Mouse (Mus musculus) myocyte (in vitro differentiated cells): ENCODE measurements around the gene Defb21. TPM values are rescaled to one million over a fixed set of nuclear protein-coding genes. Genes with fewer than 3 reads are reported as not detected.
A peak's percentile ranks its signal among the peaks of the same experiment; 100 is the strongest.

ENCODE experiments used
- H3K27me3 ChIP-seq: one replicate; pipeline ENCODE4 v1.6.1; 2011; ENCODE audit not compliant: control insufficient read depth, insufficient read depth, insufficient read length
- H3K36me3 ChIP-seq: one replicate; pipeline ENCODE4 v1.6.1; 2011; ENCODE audit not compliant: control insufficient read depth, insufficient read depth
- H3K4me2 ChIP-seq: one replicate; pipeline ENCODE4 v1.6.1; 2011; ENCODE audit warnings: low read depth, control low read depth
- H3K4me3 ChIP-seq: one replicate; pipeline ENCODE4 v1.5.1; 2011; ENCODE audit warnings: mild to moderate bottlenecking, control low read depth, moderate library complexity
- H3K79me2 ChIP-seq: one replicate; pipeline ENCODE4 v1.6.1; 2011; ENCODE audit not compliant: control insufficient read depth, insufficient read depth
- H3ac ChIP-seq: one replicate; pipeline ENCODE4 v1.6.1; 2011; ENCODE audit not compliant: control insufficient read depth, insufficient read length
- E2F4 ChIP-seq: IDR thresholded peaks from one replicate; pipeline ENCODE4 v1.6.1; 2011; ENCODE audit warnings: mild to moderate bottlenecking, control low read depth, moderate library complexity; ENCODE audit not compliant: insufficient read depth
- MAX ChIP-seq: IDR thresholded peaks from one replicate; pipeline ENCODE4 v1.6.1; 2011; ENCODE audit warnings: low read depth, mild to moderate bottlenecking, control low read depth
- MYOD1 ChIP-seq, 3 experiments: IDR thresholded peaks; one replicate each; pipeline ENCODE4 v1.6.1; 2011; ENCODE audit warnings: control low read depth in 2 of 3, low read depth in 2 of 3, mild to moderate bottlenecking in 2 of 3, moderate library complexity in 1 of 3; ENCODE audit not compliant: insufficient read length in 2 of 3, control insufficient read depth in 1 of 3
- MYOG ChIP-seq, 3 experiments: IDR thresholded peaks; one replicate each; pipeline ENCODE4 v1.6.1; 2011; ENCODE audit warnings: control low read depth in 2 of 3, low read depth in 2 of 3, mild to moderate bottlenecking in 2 of 3; ENCODE audit not compliant: insufficient read length in 2 of 3, control insufficient read depth in 1 of 3, insufficient read depth in 1 of 3
- POLR2A ChIP-seq: IDR thresholded peaks from one replicate; pipeline ENCODE4 v1.6.1; 2011; ENCODE audit warnings: low read depth, mild to moderate bottlenecking, control low read depth, moderate library complexity; ENCODE audit not compliant: insufficient read length
- REST ChIP-seq: IDR thresholded peaks from one replicate; pipeline ENCODE4 v1.6.1; 2011; ENCODE audit warnings: mild to moderate bottlenecking, control low read depth, moderate library complexity; ENCODE audit not compliant: insufficient read depth, insufficient read length
- SRF ChIP-seq: IDR thresholded peaks from one replicate; pipeline ENCODE4 v1.6.1; 2011; ENCODE audit warnings: low read depth; ENCODE audit not compliant: control insufficient read depth, insufficient read length
- TCF12 ChIP-seq: IDR thresholded peaks from one replicate; pipeline ENCODE4 v1.6.1; 2011; ENCODE audit warnings: mild to moderate bottlenecking, control low read depth; ENCODE audit not compliant: poor library complexity, insufficient read depth, severe bottlenecking
- TCF3 ChIP-seq: IDR thresholded peaks from one replicate; pipeline ENCODE4 v1.6.1; 2011; ENCODE audit warnings: low read depth, control low read depth; ENCODE audit not compliant: insufficient read length
- USF1 ChIP-seq: IDR thresholded peaks from one replicate; pipeline ENCODE4 v1.6.1; 2011; ENCODE audit warnings: low read depth, mild to moderate bottlenecking, control low read depth, moderate library complexity
- polyA plus RNA-seq: library from polyadenylated mRNA; unstranded; fragments of >200 nt; fragmentation: generic; extraction: Trizol; gene quantifications from one replicate; pipeline ENCODE4 v1.2.1, GENCODE M21; 2012; ENCODE audit warnings: missing spikeins

Gene Defb21
- polyA plus RNA-seq, 1 experiment: not detected

GRCm38 (mm10) chr2:152622151-152622550, 49.6 kb downstream of the Defb21 start:
- H3K4me2 ChIP-seq: peak overlapping the region; percentile 64
- TF ChIP-seq POLR2A: no peak
- TF ChIP-seq MYOD1 (IDR thresholded peaks at IDR 0.05; ENCODE audit: control insufficient read depth in 1 of 3, insufficient read length in 2 of 3, low read depth in 2 of 3): peak in 1 of 3 experiments; percentile 1
- H3ac ChIP-seq: no peak overlapping the region
- H3K36me3 ChIP-seq: no peaks in the 10 kb centered on the region
- no peaks in the 10 kb centered on the region for H3K27me3 ChIP-seq
- H3K4me3 ChIP-seq: no peak overlapping the region
- H3K79me2 ChIP-seq: peaks cover 6% of the 10 kb centered on the region

DNA sequence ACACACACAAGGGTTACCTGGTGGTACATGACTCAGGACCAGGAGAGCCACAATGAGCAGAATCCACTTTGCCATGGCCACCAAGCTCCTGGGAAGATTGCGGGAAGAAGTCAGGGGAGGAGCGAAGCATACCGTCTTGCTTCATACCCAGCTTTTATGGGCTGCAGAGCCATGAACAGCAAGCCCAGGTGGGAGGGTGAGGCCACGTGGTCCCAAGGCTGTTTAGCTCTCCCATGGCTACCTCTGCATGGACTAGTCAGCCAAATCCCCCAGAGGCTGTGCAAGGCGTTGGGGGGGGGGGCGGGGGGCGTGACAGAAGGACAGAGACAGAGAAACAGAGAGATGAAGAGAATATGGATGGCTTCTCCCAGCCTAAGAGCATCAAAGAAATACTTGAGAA, 50.4 kb downstream of the Defb21 start, which contains the start of gene Defb25:
Gene Defb25 (minus strand): TSS at position 101 of the 400 bp plus-strand sequence.
- Histone ChIP-seq H3K36me3 (no peaks in the 10 kb centered on the region), H3K79me2 (peaks cover 14% of the 10 kb centered on the region), H3K4me2 (peak within 1 kb of the TSS; percentile 64), H3K4me3 (no peak within 1 kb of the TSS), H3ac (no peak within 1 kb of the TSS), H3K27me3 (no peaks in the 10 kb centered on the region)
- no peak for TF ChIP-seq TCF3
- TF ChIP-seq MYOG (IDR thresholded peaks at IDR 0.05; ENCODE audit: control insufficient read depth in 1 of 3, insufficient read depth in 1 of 3, insufficient read length in 2 of 3, low read depth in 2 of 3): no peak
- TF ChIP-seq REST: no peak
- no peak for TF ChIP-seq USF1
- TF ChIP-seq TCF12: no peak
- TF ChIP-seq E2F4: no peak
- no peak for TF ChIP-seq MYOD1 (IDR thresholded peaks at IDR 0.05; ENCODE audit: control insufficient read depth in 1 of 3, insufficient read length in 2 of 3, low read depth in 2 of 3)
- no peak for TF ChIP-seq SRF
- no peak for TF ChIP-seq MAX

Other genes starting within 250 kb of the Defb21 start
- 73.3 TPM for gene Rbck1, start 240.1 kb upstream of the Defb21 start, polyA plus RNA-seq
- 410 TPM for gene Trib3, start 228.7 kb upstream of the Defb21 start, polyA plus RNA-seq
- gene Nrsn2, start 196.1 kb upstream of the Defb21 start, polyA plus RNA-seq: not detected
- gene Sox12, start 174.7 kb upstream of the Defb21 start, polyA plus RNA-seq: 7.8 TPM
- gene Zcchc3, start 157.7 kb upstream of the Defb21 start, polyA plus RNA-seq: not detected
- not detected for gene 6820408C15Rik, start 157.2 kb upstream of the Defb21 start, polyA plus RNA-seq
- gene Defb23, start 108.1 kb upstream of the Defb21 start, polyA plus RNA-seq: not detected
- not detected for gene Defb20, start 95.7 kb upstream of the Defb21 start, polyA plus RNA-seq
- gene Defb22, start 82.6 kb upstream of the Defb21 start, polyA plus RNA-seq: not detected
- gene Defb26, start 61.1 kb upstream of the Defb21 start, polyA plus RNA-seq: not detected
- not detected for gene Defb28, start 54.5 kb upstream of the Defb21 start, polyA plus RNA-seq
- not detected for gene Defb29, start 32.6 kb upstream of the Defb21 start, polyA plus RNA-seq
- not detected for gene Gm17416, start 3.4 kb upstream of the Defb21 start, polyA plus RNA-seq
- gene Defb19, start 7.6 kb downstream of the Defb21 start, polyA plus RNA-seq: not detected
- 0.30 TPM for gene Defb45, start 26.7 kb downstream of the Defb21 start, polyA plus RNA-seq
- not detected for gene Defb36, start 31.6 kb downstream of the Defb21 start, polyA plus RNA-seq
- 8.8 TPM for gene Defb25, start 50.3 kb downstream of the Defb21 start, polyA plus RNA-seq
- 28.3 TPM for gene Rem1, start 54.2 kb downstream of the Defb21 start, polyA plus RNA-seq
- gene H13, start 96.7 kb downstream of the Defb21 start, polyA plus RNA-seq: 190 TPM
- gene Mcts2, start 114.3 kb downstream of the Defb21 start, polyA plus RNA-seq: 27.0 TPM
- 59.5 TPM for gene Id1, start 163.5 kb downstream of the Defb21 start, polyA plus RNA-seq
- not detected for gene Cox4i2, start 181.4 kb downstream of the Defb21 start, polyA plus RNA-seq